Mouse (Mus musculus) testis, adult 2 months (tissue): ENCODE results near the gene Nkx2-9.

Experiments
- CTCF ChIP-seq: fragments of 200-500 bp; IDR thresholded peaks from 2 replicates; pipeline ENCODE4 v1.5.1; 2012; ENCODE audit warnings: low read depth, mild to moderate bottlenecking, inconsistent platforms, low read length, moderate library complexity; ENCODE audit not compliant: control insufficient read depth, insufficient read depth, insufficient replicate concordance
- POLR2A ChIP-seq: fragments of 200-500 bp; IDR thresholded peaks from 2 replicates; pipeline ENCODE4 v1.6.1; 2012; ENCODE audit warnings: low read depth, mild to moderate bottlenecking, inconsistent platforms, low read length, moderate library complexity; ENCODE audit not compliant: control insufficient read depth

DNA sequence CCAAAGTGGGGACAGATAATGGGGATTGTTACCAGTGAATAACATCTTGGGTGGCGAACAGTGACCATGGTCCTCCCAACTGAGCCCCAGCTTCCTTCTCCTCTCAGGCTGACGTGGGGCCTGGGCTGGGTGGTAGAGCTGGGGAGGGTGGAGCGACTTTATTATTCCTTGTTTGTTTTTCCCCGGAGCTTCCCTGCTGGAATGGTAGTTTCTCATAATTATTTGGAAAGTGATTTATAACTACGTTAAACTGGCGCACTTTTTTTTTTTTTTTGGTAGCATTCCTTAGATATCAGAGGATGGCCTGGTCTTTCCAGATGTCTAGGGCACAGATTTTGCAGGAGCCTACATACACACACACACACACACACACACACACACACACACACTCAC, 350 bp upstream of the Nkx2-9 start:
- TF ChIP-seq CTCF (no peak), POLR2A (no peak)
